Mouse (Mus musculus) limb, embryonic 14.5 days (tissue): ENCODE data around the gene Ccdc121. TPM values are rescaled to one million over a fixed set of nuclear protein-coding genes. Genes with fewer than 3 reads are reported as not detected.

ENCODE experiments used
- ATAC-seq: fragments of 200-750 bp; cut with Nextera tagmentation; 2 replicates; pipeline ENCODE4 v1.8.0; 2017; ENCODE audit warnings: low read depth, moderate number of reproducible peaks, moderate TSS enrichment; ENCODE audit not compliant: low FRiP score
- DNase-seq: peaks from one replicate; pipeline ENCODE4 v3.0.0-alpha.2; 2015; ENCODE audit warnings: low spot score
- H3K27ac ChIP-seq: fragments of 300-500 bp; sonication (generic); replicated peaks from 2 replicates; pipeline ENCODE4 v1.5.1; 2014; ENCODE audit warnings: low read depth, mild to moderate bottlenecking, low read length, moderate library complexity, mixed read lengths
- H3K27me3 ChIP-seq: fragments of 300-500 bp; sonication (generic); 2 replicates; pipeline ENCODE4 v1.6.1; 2014; ENCODE audit warnings: low read length, mixed read lengths; ENCODE audit not compliant: control insufficient read depth, insufficient read depth
- H3K36me3 ChIP-seq: fragments of 300-500 bp; sonication (generic); 2 replicates; pipeline ENCODE4 v1.6.1; 2014; ENCODE audit warnings: mild to moderate bottlenecking, low read length, moderate library complexity, mixed read lengths; ENCODE audit not compliant: control insufficient read depth, insufficient read depth
- H3K4me1 ChIP-seq: fragments of 300-500 bp; sonication (generic); 2 replicates; pipeline ENCODE4 v1.6.1; 2014; ENCODE audit warnings: antibody characterized with exemption, low read length, mixed read lengths; ENCODE audit not compliant: control insufficient read depth, insufficient read depth
- H3K4me2 ChIP-seq: fragments of 300-500 bp; sonication (generic); replicated peaks from 2 replicates; pipeline ENCODE4 v1.6.1; 2014; ENCODE audit warnings: low read depth, mild to moderate bottlenecking, low read length, moderate library complexity; ENCODE audit not compliant: severe bottlenecking
- H3K4me3 ChIP-seq: fragments of 300-500 bp; sonication (generic); replicated peaks from 2 replicates; pipeline ENCODE4 v1.5.1; 2014; ENCODE audit warnings: low read length
- H3K9ac ChIP-seq: fragments of 300-500 bp; sonication (generic); 2 replicates; pipeline ENCODE4 v1.6.1; 2014; ENCODE audit warnings: mild to moderate bottlenecking, low read depth, low read length, moderate library complexity; ENCODE audit not compliant: severe bottlenecking
- H3K9me3 ChIP-seq: fragments of 300-500 bp; sonication (generic); 2 replicates; pipeline ENCODE4 v1.6.1; 2016; ENCODE audit warnings: low read length; ENCODE audit not compliant: control insufficient read depth
- POLR2A ChIP-seq: fragments of 200-500 bp; IDR thresholded peaks from 2 replicates; pipeline ENCODE4 v1.8.0; 2012; ENCODE audit warnings: inconsistent platforms, mild to moderate bottlenecking, moderate library complexity, borderline replicate concordance; ENCODE audit not compliant: insufficient read depth, insufficient read length; ENCODE audit errors: extremely low read depth
- WGBS: fragments of 180-500 bp; shearing (Covaris S2); extraction: QIAGEN DNeasy Blood & Tissue Kit; methylation state at CpG from one replicate; pipeline ENCODE4 v1.1.7; 2014; 5-methylcytosine and 5-hydroxymethylcytosine counted together
- polyA plus RNA-seq, 2 experiments: library from polyadenylated mRNA; depleted of rRNA in 1 of 2; stranded (reverse) in 1 of 2; unstranded in 1 of 2; fragments of >200 nt; fragmentation: Nextera tagmentation in 1 of 2; extraction: Ambion mirVana in 1 of 2; gene quantifications; 2 replicates each; pipeline versions ENCODE4 v1.2.1 to v1.2.3; 2012 to 2014

Gene Ccdc121
- polyA plus RNA-seq, 2 experiments: 0.11 to 0.43 TPM

GRCm38 (mm10) chr1:181462051-181462905 lies 49.0 kb downstream of the Ccdc121 start:
- peaks cover 28% of the 10 kb centered on the region for H3K4me1 ChIP-seq
- TF ChIP-seq POLR2A: no peak
- WGBS: 52% methylated on average over 8 of the region's 8 CpGs
- no peaks in the 10 kb centered on the region for H3K27me3 ChIP-seq
- ATAC-seq (no peak), DNase-seq (no peak)
- no peak overlapping the region for H3K9ac ChIP-seq
- H3K36me3 ChIP-seq: no peaks in the 10 kb centered on the region
- H3K9me3 ChIP-seq: no peaks in the 10 kb centered on the region
- H3K4me3 ChIP-seq: no peak overlapping the region
- H3K27ac ChIP-seq: no peak overlapping the region
- no peak overlapping the region for H3K4me2 ChIP-seq

- DNase-seq (peak; percentile 69), ATAC-seq (peak; percentile 51; the same call in 1 of the 2 replicates)
- no peaks in the 10 kb centered on the region for H3K36me3 ChIP-seq
- no peak overlapping the region for H3K9ac ChIP-seq
- 0 out of 2 replicates have a peak overlapping the region, but pooled peaks have one; percentile 10 for H3K4me2 ChIP-seq
- no peak for TF ChIP-seq POLR2A
- H3K4me3 ChIP-seq: no peak overlapping the region
- H3K9me3 ChIP-seq: no peaks in the 10 kb centered on the region
- WGBS: 25% methylated on average over 8 of the region's 8 CpGs
- H3K27me3 ChIP-seq: no peaks in the 10 kb centered on the region
- peaks cover 22% of the 10 kb centered on the region for H3K4me1 ChIP-seq
- H3K27ac ChIP-seq: no peak overlapping the region; the same call in 1 of the 2 replicates
Measured at GRCm38 (mm10) chr1:181461484-181461883, 49.8 kb downstream of the Ccdc121 start.

GRCm38 (mm10) chr1:181460283-181460682 lies 51.0 kb downstream of the Ccdc121 start:
- 72% methylated on average over 2 of the region's 2 CpGs for WGBS
- H3K9me3 ChIP-seq: no peaks in the 10 kb centered on the region
- H3K4me1 ChIP-seq: peaks cover 21% of the 10 kb centered on the region
- no peak overlapping the region for H3K9ac ChIP-seq
- no peaks in the 10 kb centered on the region for H3K36me3 ChIP-seq
- DNase-seq (no peak), ATAC-seq (no peak)
- no peak overlapping the region for H3K4me3 ChIP-seq
- TF ChIP-seq POLR2A: no peak
- H3K27ac ChIP-seq: no peak overlapping the region
- H3K27me3 ChIP-seq: no peaks in the 10 kb centered on the region
- no peak overlapping the region for H3K4me2 ChIP-seq

Other genes with a start within 250 kb of the Ccdc121 start
- 0.64 and 0.69 TPM in 2 replicates for gene Cnih3, start 158.8 kb downstream of the Ccdc121 start, polyA plus RNA-seq (2012; rRNA removed)
- gene Cnih3, start 158.8 kb downstream of the Ccdc121 start, polyA plus RNA-seq (2014; fragmentation: Nextera tagmentation; extraction: Ambion mirVana): 0.43 and 0.58 TPM in 2 replicates
- 0.41 and 0.53 TPM in 2 replicates for gene Dnah14, start 65.1 kb upstream of the Ccdc121 start, polyA plus RNA-seq (2012; rRNA removed)
- 1.6 and 2.0 TPM in 2 replicates for gene Dnah14, start 65.1 kb upstream of the Ccdc121 start, polyA plus RNA-seq (2014; fragmentation: Nextera tagmentation; extraction: Ambion mirVana)